Mouse (Mus musculus) thymus, postnatal 25 days (tissue): ENCODE data around the gene Cdc42ep5.
"Not testable (repeated sequence)": the region's sequence is repeated elsewhere in the genome, so short reads cannot be mapped to it uniquely, and the experiment has no call there.

Experiments
- DNase-seq: peaks from one replicate; pipeline ENCODE4 v3.0.0; 2022

Gene Cdc42ep5

GRCm38 (mm10) chr7:4164090-4164910 lies at the start of gene Cdc42ep5:
Gene Cdc42ep5 (minus strand): TSS chr7:4164860.
- DNase-seq, result no peak

GRCm38 (mm10) chr7:4213436-4213835 lies 48.8 kb upstream of the Cdc42ep5 start:
- not testable (repeated sequence) for DNase-seq

GRCm38 (mm10) chr7:4208626-4209025 lies 44.0 kb upstream of the Cdc42ep5 start:
- DNase-seq, result no peak

- DNase-seq, result no peak
These were observed 42.5 kb upstream of the Cdc42ep5 start for GRCm38 (mm10) chr7:4207126-4207525.

GRCm38 (mm10) chr7:4178438-4178837 lies 13.8 kb upstream of the Cdc42ep5 start:
- DNase-seq, result no peak

- DNase-seq, result no peak
These were observed 5.7 kb upstream of the Cdc42ep5 start for GRCm38 (mm10) chr7:4170193-4170938.

- DNase-seq, result no peak
These were observed 2.4 kb upstream of the Cdc42ep5 start for GRCm38 (mm10) chr7:4167098-4167497.

- no peak for DNase-seq
These were observed 626 bp upstream of the Cdc42ep5 start for GRCm38 (mm10) chr7:4165286-4165685.

GRCm38 (mm10) chr7:4163571-4164072 lies 1.0 kb downstream of the Cdc42ep5 start:
- DNase-seq, result no peak

GRCm38 (mm10) chr7:4161596-4161995 lies 3.1 kb downstream of the Cdc42ep5 start:
- DNase-seq, result not testable (repeated sequence)

- no peak for DNase-seq
These were observed 9.7 kb downstream of the Cdc42ep5 start for GRCm38 (mm10) chr7:4154976-4155375.

- DNase-seq, result no peak
These were observed 10.3 kb downstream of the Cdc42ep5 start for GRCm38 (mm10) chr7:4154356-4154755.

- no peak for DNase-seq
These were observed 13.4 kb downstream of the Cdc42ep5 start for GRCm38 (mm10) chr7:4151241-4151640.

GRCm38 (mm10) chr7:4150811-4151221 lies 13.8 kb downstream of the Cdc42ep5 start:
- no peak for DNase-seq

- DNase-seq, result peak; percentile 25
These were observed 14.6 kb downstream of the Cdc42ep5 start, which contains the start of gene Leng9 for GRCm38 (mm10) chr7:4150059-4150541. Gene Leng9 (minus strand): TSS chr7:4150374.

- DNase-seq, result peak; percentile 77
These were observed 15.2 kb downstream of the Cdc42ep5 start for GRCm38 (mm10) chr7:4149209-4150054.

- DNase-seq, result no peak
These were observed 16.1 kb downstream of the Cdc42ep5 start for GRCm38 (mm10) chr7:4148341-4149208.

GRCm38 (mm10) chr7:4147836-4148235 lies 16.8 kb downstream of the Cdc42ep5 start:
- no peak for DNase-seq

- no peak for DNase-seq
These were observed 17.3 kb downstream of the Cdc42ep5 start for GRCm38 (mm10) chr7:4147371-4147770.

- DNase-seq, result no peak
These were observed 18.1 kb downstream of the Cdc42ep5 start for GRCm38 (mm10) chr7:4146241-4147180.
